In the genomic region with DNA sequence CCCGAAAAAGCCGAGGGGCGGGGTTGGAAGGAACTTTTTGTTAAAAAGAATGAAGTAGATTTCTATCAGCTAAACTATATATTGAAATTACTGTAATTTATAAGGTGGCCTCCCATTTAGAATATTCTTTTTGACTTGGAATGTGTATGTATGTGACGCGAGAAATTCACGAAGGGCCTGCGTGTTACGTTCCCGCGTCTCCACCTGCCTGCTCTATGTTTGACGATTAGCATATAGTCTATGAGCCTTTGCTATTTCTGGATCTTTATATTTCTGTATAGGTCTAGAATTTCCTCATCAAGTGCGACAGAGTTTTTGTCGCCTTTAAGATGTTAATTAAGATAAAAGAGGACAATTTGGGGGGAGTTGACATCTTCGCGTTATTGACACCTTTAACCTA, we compare ENCODE assay signal across 8 mouse cellular contexts. TPM values are rescaled to one million over a fixed set of nuclear protein-coding genes. Genes with fewer than 3 reads are reported as not detected.
A peak's percentile ranks its signal among the peaks of the same experiment; 100 is the strongest.
DNase-seq lines count a peak whose midpoint lies in the region; ATAC-seq lines count a peak whose summit lies in the region.

No protein-coding gene starts in this region.

- ATAC-seq in kidney, embryonic 15.5 days (replicated peaks; ENCODE audit: low FRiP score), result peak; percentile 31; the same call in 1 of the 2 replicates
- 0 out of 2 replicates have a peak, but pooled peaks have one; percentile 14 for ATAC-seq in hindbrain, embryonic 14.5 days (ENCODE audit: low FRiP score)
- peak; percentile 55 for ATAC-seq in midbrain, embryonic 13.5 days
- ATAC-seq in activated CD4-positive, CD25-positive, alpha-beta regulatory T cell, adult 4 months, result no peak

- WGBS in kidney, embryonic 15.5 days, result 3% methylated on average over 15 of the region's 15 CpGs
- WGBS in hindbrain, embryonic 14.5 days, result 8% methylated on average over 15 of the region's 15 CpGs
- WGBS in midbrain, embryonic 13.5 days, result 7% methylated on average over 15 of the region's 15 CpGs

- H3K36me3 ChIP-seq in kidney, embryonic 15.5 days, result peaks cover 9% of the 10 kb centered on the region; the same call in 1 of the 2 replicates
- H3K36me3 ChIP-seq in hindbrain, embryonic 14.5 days (replicated peaks; ENCODE audit: control insufficient read depth, insufficient read depth), result peaks cover 4% of the 10 kb centered on the region; the same call in 1 of the 2 replicates
- 0 out of 2 replicates have a peak, but pooled peaks cover 2% of the 10 kb centered on the region for H3K36me3 ChIP-seq in midbrain, embryonic 13.5 days

- no peaks in the 10 kb centered on the region for H3K9me3 ChIP-seq in kidney, embryonic 15.5 days (replicated peaks)
- no peaks in the 10 kb centered on the region for H3K9me3 ChIP-seq in hindbrain, embryonic 14.5 days (ENCODE audit: control insufficient read depth, low read length)
- H3K9me3 ChIP-seq in midbrain, embryonic 13.5 days, result no peaks in the 10 kb centered on the region

- peak overlapping the region; percentile 87 for H3K4me3 ChIP-seq in kidney, embryonic 15.5 days (replicated peaks)
- peak overlapping the region; percentile 70 for H3K4me3 ChIP-seq in hindbrain, embryonic 14.5 days (replicated peaks; ENCODE audit: low read length)
- peak overlapping the region; percentile 79 for H3K4me3 ChIP-seq in midbrain, embryonic 13.5 days (replicated peaks)

- peaks cover 10% of the 10 kb centered on the region for H3K4me1 ChIP-seq in kidney, embryonic 15.5 days
- H3K4me1 ChIP-seq in hindbrain, embryonic 14.5 days (replicated peaks; ENCODE audit: control insufficient read depth, insufficient read depth, low read length), result peaks cover 11% of the 10 kb centered on the region
- peaks cover 17% of the 10 kb centered on the region for H3K4me1 ChIP-seq in midbrain, embryonic 13.5 days (replicated peaks)

- no peaks in the 10 kb centered on the region for H3K27me3 ChIP-seq in kidney, embryonic 15.5 days
- no peaks in the 10 kb centered on the region for H3K27me3 ChIP-seq in hindbrain, embryonic 14.5 days (ENCODE audit: control insufficient read depth, insufficient read depth, low read length)
- no peaks in the 10 kb centered on the region for H3K27me3 ChIP-seq in midbrain, embryonic 13.5 days

- peak overlapping the region; percentile 71 for H3K9ac ChIP-seq in kidney, embryonic 15.5 days
- H3K9ac ChIP-seq in hindbrain, embryonic 14.5 days, result peak overlapping the region; percentile 62
- H3K9ac ChIP-seq in midbrain, embryonic 13.5 days (replicated peaks), result peak overlapping the region; percentile 68

- H3K27ac ChIP-seq in kidney, embryonic 15.5 days, result peak overlapping the region; percentile 97
- H3K27ac ChIP-seq in hindbrain, embryonic 14.5 days, result no peak overlapping the region
- H3K27ac ChIP-seq in midbrain, embryonic 13.5 days, result no peak overlapping the region

- peak overlapping the region; percentile 68 for H3K4me2 ChIP-seq in kidney, embryonic 15.5 days
- H3K4me2 ChIP-seq in hindbrain, embryonic 14.5 days (replicated peaks), result peak overlapping the region; percentile 79
- H3K4me2 ChIP-seq in midbrain, embryonic 13.5 days (replicated peaks), result peak overlapping the region; percentile 70

- no peak for DNase-seq in kidney, adult 11 months
- DNase-seq in c-Kit-positive CD71-negative TER-119-negative erythroid progenitor cells, embryonic 14.5 days (ENCODE audit: low read depth), result peak; percentile 14
- DNase-seq in hindbrain, embryonic 14.5 days (ENCODE audit: low spot score), result no peak
- DNase-seq in urinary bladder, postnatal 10 days (ENCODE audit: low spot score), result no peak
- no peak for DNase-seq in left cerebral cortex, adult 18-20 months (ENCODE audit: low spot score in 2 of 2)

RNA-seq across cellular contexts. Expression of gene Ppwd1, which starts 0.5 kb away (rescaled TPM):
- 17.4 and 18.8 TPM in 2 replicates for polyA plus RNA-seq in kidney, embryonic 15.5 days (2015; fragmentation: Nextera tagmentation; extraction: Ambion mirVana)
- 7.2 and 7.9 TPM in 2 replicates for polyA plus RNA-seq in hindbrain, embryonic 14.5 days (2014; fragmentation: Nextera tagmentation; extraction: Ambion mirVana)
- polyA plus RNA-seq in midbrain, embryonic 13.5 days (2015; fragmentation: Nextera tagmentation; extraction: Ambion mirVana), result 9.1 and 10.1 TPM in 2 replicates
- 10 to 100 TPM; 13.6 to 15.5 TPM for polyA plus RNA-seq in activated CD4-positive, CD25-positive, alpha-beta regulatory T cell, adult 4 months (2017; shearing (Covaris generic))
- total RNA-seq in left cerebral cortex, adult 18-20 months (2021), result 10 to 100 TPM; 11.0 to 13.2 TPM

RNA-seq across cellular contexts. Expression of gene Cenpk, which starts 0.8 kb away (rescaled TPM):
- polyA plus RNA-seq in kidney, embryonic 15.5 days (2015; fragmentation: Nextera tagmentation; extraction: Ambion mirVana), result 77.8 and 82.9 TPM in 2 replicates
- polyA plus RNA-seq in hindbrain, embryonic 14.5 days (2014; fragmentation: Nextera tagmentation; extraction: Ambion mirVana), result 13.6 and 17.3 TPM in 2 replicates
- 28.1 and 36.5 TPM in 2 replicates for polyA plus RNA-seq in midbrain, embryonic 13.5 days (2015; fragmentation: Nextera tagmentation; extraction: Ambion mirVana)
- polyA plus RNA-seq in activated CD4-positive, CD25-positive, alpha-beta regulatory T cell, adult 4 months (2017; shearing (Covaris generic)), result 10 to 100 TPM; 10.5 to 12.5 TPM
- total RNA-seq in left cerebral cortex, adult 18-20 months (2021), result 1 to 10 TPM; 1.1 to 1.3 TPM

RNA-seq across cellular contexts. Expression of gene Trim23, which starts 50.6 kb away (rescaled TPM):
- polyA plus RNA-seq in kidney, embryonic 15.5 days (2015; fragmentation: Nextera tagmentation; extraction: Ambion mirVana), result 19.0 and 20.8 TPM in 2 replicates
- 42.4 and 45.8 TPM in 2 replicates for polyA plus RNA-seq in hindbrain, embryonic 14.5 days (2014; fragmentation: Nextera tagmentation; extraction: Ambion mirVana)
- 29.6 and 37.2 TPM in 2 replicates for polyA plus RNA-seq in midbrain, embryonic 13.5 days (2015; fragmentation: Nextera tagmentation; extraction: Ambion mirVana)
- 10 to 100 TPM; 23.3 to 28.8 TPM for polyA plus RNA-seq in activated CD4-positive, CD25-positive, alpha-beta regulatory T cell, adult 4 months (2017; shearing (Covaris generic))
- total RNA-seq in left cerebral cortex, adult 18-20 months (2021), result 10 to 100 TPM; 59.1 to 61.1 TPM

RNA-seq across cellular contexts. Expression of gene Trappc13, which starts 50.9 kb away (rescaled TPM):
- polyA plus RNA-seq in kidney, embryonic 15.5 days (2015; fragmentation: Nextera tagmentation; extraction: Ambion mirVana), result 66.2 and 69.8 TPM in 2 replicates
- 57.6 and 58.0 TPM in 2 replicates for polyA plus RNA-seq in hindbrain, embryonic 14.5 days (2014; fragmentation: Nextera tagmentation; extraction: Ambion mirVana)
- polyA plus RNA-seq in midbrain, embryonic 13.5 days (2015; fragmentation: Nextera tagmentation; extraction: Ambion mirVana), result 70.1 and 74.7 TPM in 2 replicates
- polyA plus RNA-seq in activated CD4-positive, CD25-positive, alpha-beta regulatory T cell, adult 4 months (2017; shearing (Covaris generic)), result 10 to 100 TPM; 46.1 to 47.7 TPM
- 10 to 100 TPM; 53.5 to 56.0 TPM for total RNA-seq in left cerebral cortex, adult 18-20 months (2021)

RNA-seq across cellular contexts. Expression of gene Adamts6, which starts 58.5 kb away (rescaled TPM):
- 1.9 and 2.3 TPM in 2 replicates for polyA plus RNA-seq in kidney, embryonic 15.5 days (2015; fragmentation: Nextera tagmentation; extraction: Ambion mirVana)
- polyA plus RNA-seq in hindbrain, embryonic 14.5 days (2014; fragmentation: Nextera tagmentation; extraction: Ambion mirVana), result 2.0 and 2.5 TPM in 2 replicates
- 1.9 TPM in 2 replicates for polyA plus RNA-seq in midbrain, embryonic 13.5 days (2015; fragmentation: Nextera tagmentation; extraction: Ambion mirVana)
- 10 to 100 TPM; 16.3 to 19.1 TPM for polyA plus RNA-seq in activated CD4-positive, CD25-positive, alpha-beta regulatory T cell, adult 4 months (2017; shearing (Covaris generic))
- 1 to 10 TPM; 4.9 to 5.1 TPM for total RNA-seq in left cerebral cortex, adult 18-20 months (2021)
